In genomic region chr1:60170251-60170650, GRCm38 (mm10) we compare ENCODE assay signal across 20 mouse cellular contexts. TPM values are rescaled to one million over a fixed set of nuclear protein-coding genes. Genes with fewer than 3 reads are reported as not detected.
A peak's percentile ranks its signal among the peaks of the same experiment; 100 is the strongest.
DNase-seq lines count a peak whose midpoint lies in the region; ATAC-seq lines count a peak whose summit lies in the region.
"Had no signal": no experiment of that assay in that cellular context is flagged by ENCODE, and none has a peak within 500 bp of the region (broad histone marks: within the 10 kb centered on the region; RNA-seq: fewer than 3 reads in every experiment).

No protein-coding gene starts in this region.

- no peak for ATAC-seq in heart, embryonic 16.5 days (replicated peaks; ENCODE audit: extremely low read depth, insufficient read depth, low FRiP score)
- no peak for ATAC-seq in CD4-positive, CD25-positive, alpha-beta regulatory T cell, adult 4 months
- ATAC-seq: activated CD4-positive, CD25-positive, alpha-beta regulatory T cell, adult 4 months; forebrain, embryonic 13.5 days; forebrain, embryonic 16.5 days; hindbrain, embryonic 16.5 days; intestine, embryonic 15.5 days had no signal

- no peak overlapping the region for H3K4me2 ChIP-seq in heart, embryonic 16.5 days (ENCODE audit: low read depth, low read length)
- H3K4me2 ChIP-seq: forebrain, embryonic 13.5 days; heart, embryonic 12.5 days; heart, embryonic 15.5 days; hindbrain, embryonic 13.5 days; intestine, embryonic 15.5 days had no signal

- DNase-seq in heart, embryonic 10.5 days (ENCODE audit: low spot score), result no peak
- DNase-seq in kidney, adult 9 months, result peak; percentile 45
- DNase-seq in kidney, adult 11 months, result no peak
- DNase-seq: adrenal gland, adult 8-10 months; adrenal gland, postnatal 25 days; cerebellum, adult 18-20 months; cerebellum, adult 9-10 months had no signal

- H3K27me3 ChIP-seq in heart, embryonic 16.5 days (ENCODE audit: control insufficient read depth, insufficient read depth, low read length), result no peaks in the 10 kb centered on the region
- H3K27me3 ChIP-seq in heart, embryonic 10.5 days (ENCODE audit: insufficient read depth, poor library complexity, severe bottlenecking), result no peaks in the 10 kb centered on the region
- H3K27me3 ChIP-seq: forebrain, embryonic 13.5 days; heart, embryonic 12.5 days; heart, embryonic 15.5 days; hindbrain, embryonic 13.5 days; intestine, embryonic 15.5 days had no signal

- no peaks in the 10 kb centered on the region for H3K36me3 ChIP-seq in heart, embryonic 16.5 days (ENCODE audit: control insufficient read depth, insufficient read depth)
- H3K36me3 ChIP-seq in heart, embryonic 10.5 days, result no peaks in the 10 kb centered on the region
- H3K36me3 ChIP-seq: forebrain, embryonic 10.5 days; heart, embryonic 12.5 days; heart, embryonic 15.5 days; hindbrain, embryonic 10.5 days; hindbrain, embryonic 13.5 days; intestine, embryonic 15.5 days had no signal

- 73% methylated on average over 2 of the region's 2 CpGs for WGBS in heart, embryonic 16.5 days
- WGBS in heart, embryonic 10.5 days, result 76% methylated on average over 2 of the region's 2 CpGs

- no peak overlapping the region for H3K4me3 ChIP-seq in heart, embryonic 16.5 days (ENCODE audit: low read length)
- H3K4me3 ChIP-seq in heart, embryonic 10.5 days, result no peak overlapping the region
- H3K4me3 ChIP-seq in brown adipose tissue, adult 24 weeks (ENCODE audit: insufficient read depth, low read depth, low read length), result no peak overlapping the region
- H3K4me3 ChIP-seq: forebrain, embryonic 10.5 days; forebrain, embryonic 13.5 days; heart, embryonic 12.5 days; heart, embryonic 15.5 days; hindbrain, embryonic 10.5 days; hindbrain, embryonic 13.5 days; intestine, embryonic 15.5 days had no signal

- no peak overlapping the region for H3K9ac ChIP-seq in heart, embryonic 16.5 days (ENCODE audit: low read length)
- H3K9ac ChIP-seq: forebrain, embryonic 13.5 days; heart, embryonic 12.5 days; heart, embryonic 15.5 days; hindbrain, embryonic 13.5 days; intestine, embryonic 15.5 days had no signal

- peak overlapping the region; percentile 13; the same call in 1 of the 2 replicates for H3K27ac ChIP-seq in heart, embryonic 16.5 days (ENCODE audit: low read length)
- no peak overlapping the region for H3K27ac ChIP-seq in heart, embryonic 10.5 days
- H3K27ac ChIP-seq in brown adipose tissue, adult 24 weeks (replicated peaks; ENCODE audit: low read depth, low read length), result peak overlapping the region; percentile 80
- H3K27ac ChIP-seq: forebrain, embryonic 10.5 days; forebrain, embryonic 13.5 days; heart, embryonic 15.5 days; hindbrain, embryonic 10.5 days; hindbrain, embryonic 13.5 days; intestine, embryonic 15.5 days had no signal

- H3K9me3 ChIP-seq in heart, embryonic 16.5 days (replicated peaks; ENCODE audit: control insufficient read depth, low read length), result no peaks in the 10 kb centered on the region
- no peaks in the 10 kb centered on the region for H3K9me3 ChIP-seq in heart, embryonic 10.5 days
- H3K9me3 ChIP-seq: forebrain, embryonic 10.5 days; forebrain, embryonic 13.5 days; heart, embryonic 12.5 days; heart, embryonic 15.5 days; hindbrain, embryonic 10.5 days; hindbrain, embryonic 13.5 days; intestine, embryonic 15.5 days had no signal

- H3K4me1 ChIP-seq in heart, embryonic 16.5 days (ENCODE audit: control insufficient read depth, insufficient read depth, low read length), result peaks cover 7% of the 10 kb centered on the region
- H3K4me1 ChIP-seq in heart, embryonic 10.5 days, result no peaks in the 10 kb centered on the region
- no peaks in the 10 kb centered on the region for H3K4me1 ChIP-seq in brown adipose tissue, adult 24 weeks (ENCODE audit: control insufficient read depth, insufficient read depth, insufficient read length, low read length)
- H3K4me1 ChIP-seq: forebrain, embryonic 10.5 days; forebrain, embryonic 13.5 days; heart, embryonic 12.5 days; hindbrain, embryonic 10.5 days; hindbrain, embryonic 13.5 days; intestine, embryonic 15.5 days had no signal

RNA-seq across cellular contexts. Expression of gene Nbeal1, which starts 10.1 kb away (rescaled TPM):
- 6.4 and 8.1 TPM in 2 replicates for polyA plus RNA-seq in heart, embryonic 16.5 days (2015; fragmentation: Nextera tagmentation; extraction: Ambion mirVana)
- polyA plus RNA-seq in heart, embryonic 10.5 days (2016; fragmentation: Nextera tagmentation; extraction: Ambion mirVana), result 7.3 and 10.6 TPM in 2 replicates
- 8.3 and 8.4 TPM in 2 replicates for polyA plus RNA-seq in brown adipose tissue, adult 24 weeks (2012; ENCODE audit: insufficient read depth, insufficient read length, missing spikeins)
- polyA plus RNA-seq in CD4-positive, CD25-positive, alpha-beta regulatory T cell, adult 4 months (2017; shearing (Covaris generic)), result 1 to 10 TPM; 7.4 to 8.0 TPM
